Mouse (Mus musculus) kidney, embryonic 16.5 days (tissue): ENCODE measurements around the gene Acr. TPM values are rescaled to one million over a fixed set of nuclear protein-coding genes. Genes with fewer than 3 reads are reported as not detected.

Source experiments
- ATAC-seq: fragments of 200-750 bp; cut with Nextera tagmentation; 2 replicates; pipeline ENCODE4 v1.8.0; 2017; ENCODE audit warnings: moderate TSS enrichment; ENCODE audit not compliant: low FRiP score, low TSS enrichment
- H3K27ac ChIP-seq: fragments of 300-500 bp; sonication (generic); 2 replicates; pipeline ENCODE4 v1.5.1; 2014; ENCODE audit warnings: low read length
- H3K27me3 ChIP-seq: fragments of 300-500 bp; sonication (generic); 2 replicates; pipeline ENCODE4 v1.6.1; 2014; ENCODE audit warnings: low read length, control low read depth, mixed read lengths; ENCODE audit not compliant: insufficient read depth
- H3K36me3 ChIP-seq: fragments of 300-500 bp; sonication (generic); 2 replicates; pipeline ENCODE4 v1.6.1; 2014; ENCODE audit warnings: low read length, control low read depth, mixed read lengths; ENCODE audit not compliant: insufficient read depth
- H3K4me1 ChIP-seq: fragments of 300-500 bp; sonication (generic); 2 replicates; pipeline ENCODE4 v1.6.1; 2014; ENCODE audit warnings: low read length, control low read depth, mixed read lengths; ENCODE audit not compliant: insufficient read depth
- H3K4me2 ChIP-seq: fragments of 300-500 bp; sonication (generic); replicated peaks from 2 replicates; pipeline ENCODE4 v1.6.1; 2014; ENCODE audit warnings: low read depth, low read length
- H3K4me3 ChIP-seq: fragments of 300-500 bp; sonication (generic); 2 replicates; pipeline ENCODE4 v1.5.1; 2014; ENCODE audit warnings: mild to moderate bottlenecking, low read length
- H3K9ac ChIP-seq: fragments of 300-500 bp; sonication (generic); replicated peaks from 2 replicates; pipeline ENCODE4 v1.6.1; 2014; ENCODE audit warnings: low read length
- H3K9me3 ChIP-seq: fragments of 300-500 bp; sonication (generic); 2 replicates; pipeline ENCODE4 v1.6.1; 2016; ENCODE audit warnings: low read length, control low read depth
- WGBS: fragments of 180-500 bp; shearing (Covaris S2); extraction: QIAGEN DNeasy Blood & Tissue Kit; methylation state at CpG from one replicate; pipeline ENCODE4 v1.1.7; 2014; 5-methylcytosine and 5-hydroxymethylcytosine counted together
- polyA plus RNA-seq: library from polyadenylated mRNA; unstranded; fragments of >200 nt; fragmentation: Nextera tagmentation; extraction: Ambion mirVana; gene quantifications from 2 replicates; pipeline ENCODE4 v1.2.1, GENCODE M21; 2015

Gene Acr
- polyA plus RNA-seq, 1 experiment from 2014 or later: 0.15 TPM

- H3K4me3 ChIP-seq: no peak overlapping the region
- no peaks in the 10 kb centered on the region for H3K9me3 ChIP-seq
- 71% methylated on average over 12 of the region's 12 CpGs for WGBS
- no peak overlapping the region for H3K27ac ChIP-seq
- H3K27me3 ChIP-seq: no peaks in the 10 kb centered on the region
- no peak overlapping the region for H3K4me2 ChIP-seq
- no peaks in the 10 kb centered on the region for H3K36me3 ChIP-seq
- H3K9ac ChIP-seq: no peak overlapping the region
- ATAC-seq: no peak
- H3K4me1 ChIP-seq: no peaks in the 10 kb centered on the region
These were observed 37.9 kb downstream of the Acr start for GRCm38 (mm10) chr15:89605822-89606570.

GRCm38 (mm10) chr15:89607480-89607879 lies 39.4 kb downstream of the Acr start:
- no peaks in the 10 kb centered on the region for H3K9me3 ChIP-seq
- H3K27me3 ChIP-seq: no peaks in the 10 kb centered on the region
- ATAC-seq: no peak
- 83% methylated on average over 8 of the region's 8 CpGs for WGBS
- H3K4me1 ChIP-seq: no peaks in the 10 kb centered on the region
- H3K27ac ChIP-seq: no peak overlapping the region
- no peak overlapping the region for H3K4me3 ChIP-seq
- no peak overlapping the region for H3K4me2 ChIP-seq
- H3K36me3 ChIP-seq: no peaks in the 10 kb centered on the region
- H3K9ac ChIP-seq: no peak overlapping the region

GRCm38 (mm10) chr15:89607888-89608287 lies 39.8 kb downstream of the Acr start:
- no peak for ATAC-seq
- Histone ChIP-seq H3K4me2 (no peak overlapping the region), H3K4me1 (no peaks in the 10 kb centered on the region), H3K4me3 (no peak overlapping the region), H3K27me3 (no peaks in the 10 kb centered on the region), H3K9ac (no peak overlapping the region), H3K27ac (no peak overlapping the region), H3K36me3 (no peaks in the 10 kb centered on the region), H3K9me3 (no peaks in the 10 kb centered on the region)
- WGBS: 81% methylated on average over 9 of the region's 9 CpGs

GRCm38 (mm10) chr15:89622312-89622958 lies 54.3 kb downstream of the Acr start:
- no peaks in the 10 kb centered on the region for H3K36me3 ChIP-seq
- no peak overlapping the region for H3K9ac ChIP-seq
- H3K27ac ChIP-seq: no peak overlapping the region
- H3K4me2 ChIP-seq: no peak overlapping the region
- no peaks in the 10 kb centered on the region for H3K9me3 ChIP-seq
- WGBS: 78% methylated on average over 12 of the region's 12 CpGs
- no peaks in the 10 kb centered on the region for H3K4me1 ChIP-seq
- no peak overlapping the region for H3K4me3 ChIP-seq
- 0 out of 2 replicates have a peak, but pooled peaks have one; percentile 15 for ATAC-seq
- no peaks in the 10 kb centered on the region for H3K27me3 ChIP-seq

GRCm38 (mm10) chr15:89622959-89623625 lies 55.0 kb downstream of the Acr start:
- H3K9ac ChIP-seq: no peak overlapping the region
- H3K4me1 ChIP-seq: no peaks in the 10 kb centered on the region
- no peaks in the 10 kb centered on the region for H3K9me3 ChIP-seq
- no peaks in the 10 kb centered on the region for H3K27me3 ChIP-seq
- H3K36me3 ChIP-seq: no peaks in the 10 kb centered on the region
- H3K4me3 ChIP-seq: no peak overlapping the region
- WGBS: 56% methylated on average over 5 of the region's 5 CpGs
- peak; percentile 46; the same call in 1 of the 2 replicates for ATAC-seq
- H3K27ac ChIP-seq: no peak overlapping the region
- no peak overlapping the region for H3K4me2 ChIP-seq

- H3K27me3 ChIP-seq: no peaks in the 10 kb centered on the region
- no peak overlapping the region for H3K9ac ChIP-seq
- no peaks in the 10 kb centered on the region for H3K9me3 ChIP-seq
- H3K4me3 ChIP-seq: no peak overlapping the region
- no peak overlapping the region for H3K4me2 ChIP-seq
- H3K27ac ChIP-seq: no peak overlapping the region
- no peaks in the 10 kb centered on the region for H3K36me3 ChIP-seq
- WGBS: 8% methylated on average over 6 of the region's 6 CpGs
- peak; percentile 15; the same call in 1 of the 2 replicates for ATAC-seq
- H3K4me1 ChIP-seq: no peaks in the 10 kb centered on the region
These were observed 55.5 kb downstream of the Acr start for GRCm38 (mm10) chr15:89623626-89623959.

Other genes starting within 250 kb of the Acr start
- 0.98 and 1.5 TPM in 2 replicates for gene Adm2, start 245.6 kb upstream of the Acr start, polyA plus RNA-seq
- 17.0 and 28.6 TPM in 2 replicates for gene Miox, start 233.9 kb upstream of the Acr start, polyA plus RNA-seq
- 68.3 and 79.0 TPM in 2 replicates for gene Lmf2, start 212.7 kb upstream of the Acr start, polyA plus RNA-seq
- 165 and 175 TPM in 2 replicates for gene Ncaph2, start 212.6 kb upstream of the Acr start, polyA plus RNA-seq
- 9.7 and 11.8 TPM in 2 replicates for gene Sco2, start 194.5 kb upstream of the Acr start, polyA plus RNA-seq
- gene Tymp, start 191.3 kb upstream of the Acr start, polyA plus RNA-seq: 0.94 and 1.9 TPM in 2 replicates
- 1.1 and 1.6 TPM in 2 replicates for gene Odf3b, start 189.0 kb upstream of the Acr start, polyA plus RNA-seq
- gene Klhdc7b, start 183.4 kb upstream of the Acr start, polyA plus RNA-seq: 0.04 TPM in 1 of 2 replicates, not detected in the other
- not detected in 2 replicates for gene Syce3, start 157.8 kb upstream of the Acr start, polyA plus RNA-seq
- 7.4 and 8.1 TPM in 2 replicates for gene Cpt1b, start 142.5 kb upstream of the Acr start, polyA plus RNA-seq
- gene C730034F03Rik, start 138.7 kb upstream of the Acr start, polyA plus RNA-seq: 2.8 and 5.0 TPM in 2 replicates
- gene Gm44502, start 138.6 kb upstream of the Acr start, polyA plus RNA-seq: 0.33 TPM in 1 of 2 replicates, not detected in the other
- gene Chkb, start 138.4 kb upstream of the Acr start, polyA plus RNA-seq: 57.6 and 64.3 TPM in 2 replicates
- gene Mapk8ip2, start 114.4 kb upstream of the Acr start, polyA plus RNA-seq: 0.92 and 1.1 TPM in 2 replicates
- gene Arsa, start 90.9 kb upstream of the Acr start, polyA plus RNA-seq: 19.2 and 21.1 TPM in 2 replicates
- gene Shank3, start 68.7 kb upstream of the Acr start, polyA plus RNA-seq: 1.8 and 2.9 TPM in 2 replicates
- 56.1 and 59.5 TPM in 2 replicates for gene Rabl2, start 23.6 kb downstream of the Acr start, polyA plus RNA-seq